Mouse (Mus musculus): ENCODE results near the gene Rin3. TPM values are rescaled to one million over a fixed set of nuclear protein-coding genes. Genes with fewer than 3 reads are reported as not detected.
A peak's percentile ranks its signal among the peaks of the same experiment; 100 is the strongest.

The Rin3 gene
- total RNA-seq, 2 experiments from 2014 or later, result 2.5 to 3.1 TPM

DNA sequence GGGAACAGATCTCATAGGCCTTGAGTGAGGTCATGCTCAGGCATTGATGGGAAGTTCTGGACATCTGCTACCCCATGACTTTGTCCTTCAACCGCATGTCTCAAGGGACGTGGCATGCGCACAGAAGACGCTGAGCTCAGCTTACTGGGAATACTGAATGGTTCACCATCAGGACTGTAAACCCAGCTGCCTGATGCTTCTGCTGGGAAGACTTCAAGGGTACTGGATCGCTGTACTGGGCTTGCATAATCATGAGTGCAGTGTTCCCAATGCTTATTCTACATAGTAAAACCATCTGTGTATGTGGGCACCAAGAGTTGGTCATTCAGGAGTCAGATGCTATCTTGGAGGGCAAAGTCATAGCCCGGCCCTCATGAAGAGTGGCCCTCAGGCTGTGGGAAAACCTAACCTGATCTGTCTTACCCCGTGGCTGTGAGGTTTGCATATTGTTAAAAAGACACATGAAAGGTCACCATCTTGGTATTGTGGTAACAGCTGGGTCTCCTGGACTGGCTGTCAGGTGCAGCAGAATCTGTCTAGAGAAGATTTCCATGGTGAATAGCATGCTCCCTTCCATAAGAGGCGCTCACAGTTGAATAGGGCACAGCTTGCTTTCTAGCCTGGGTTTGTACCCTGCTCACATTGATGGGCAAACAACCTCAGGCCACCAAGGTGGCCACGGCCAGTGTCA lies 83.4 kb downstream of the Rin3 start:
- no peak for DNase-seq (ENCODE audit: extremely low spot score in 1 of 2, low spot score in 1 of 2)

GRCm38 (mm10) chr12:102367075-102367474 lies 84.2 kb downstream of the Rin3 start:
- no peak for DNase-seq (ENCODE audit: extremely low spot score in 1 of 2, low spot score in 1 of 2)

DNA sequence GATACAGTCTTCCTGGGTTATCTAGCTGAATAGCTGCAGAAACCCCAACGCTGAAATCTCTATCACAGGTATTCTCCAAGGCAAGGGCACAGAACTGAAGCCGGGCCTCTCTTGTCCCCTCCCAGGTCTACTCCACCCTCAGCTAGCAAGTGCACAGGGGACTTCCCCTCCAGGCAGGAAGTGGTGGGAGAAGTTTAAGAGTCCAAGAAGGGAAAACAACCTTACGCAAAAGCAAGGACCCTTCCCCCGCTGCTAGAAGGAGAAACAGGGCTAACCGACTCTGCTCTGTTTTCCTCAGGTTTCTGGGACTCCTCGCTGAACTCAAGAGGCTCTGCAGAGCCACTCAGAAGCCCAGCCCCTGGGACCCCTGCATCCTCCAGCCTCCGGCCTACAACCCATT lies 85.2 kb downstream of the Rin3 start:
- no peak for DNase-seq (ENCODE audit: extremely low spot score in 1 of 2, low spot score in 1 of 2)

GRCm38 (mm10) chr12:102368556-102368955 lies 85.7 kb downstream of the Rin3 start:
- no peak for DNase-seq (ENCODE audit: extremely low spot score in 1 of 2, low spot score in 1 of 2)

DNA sequence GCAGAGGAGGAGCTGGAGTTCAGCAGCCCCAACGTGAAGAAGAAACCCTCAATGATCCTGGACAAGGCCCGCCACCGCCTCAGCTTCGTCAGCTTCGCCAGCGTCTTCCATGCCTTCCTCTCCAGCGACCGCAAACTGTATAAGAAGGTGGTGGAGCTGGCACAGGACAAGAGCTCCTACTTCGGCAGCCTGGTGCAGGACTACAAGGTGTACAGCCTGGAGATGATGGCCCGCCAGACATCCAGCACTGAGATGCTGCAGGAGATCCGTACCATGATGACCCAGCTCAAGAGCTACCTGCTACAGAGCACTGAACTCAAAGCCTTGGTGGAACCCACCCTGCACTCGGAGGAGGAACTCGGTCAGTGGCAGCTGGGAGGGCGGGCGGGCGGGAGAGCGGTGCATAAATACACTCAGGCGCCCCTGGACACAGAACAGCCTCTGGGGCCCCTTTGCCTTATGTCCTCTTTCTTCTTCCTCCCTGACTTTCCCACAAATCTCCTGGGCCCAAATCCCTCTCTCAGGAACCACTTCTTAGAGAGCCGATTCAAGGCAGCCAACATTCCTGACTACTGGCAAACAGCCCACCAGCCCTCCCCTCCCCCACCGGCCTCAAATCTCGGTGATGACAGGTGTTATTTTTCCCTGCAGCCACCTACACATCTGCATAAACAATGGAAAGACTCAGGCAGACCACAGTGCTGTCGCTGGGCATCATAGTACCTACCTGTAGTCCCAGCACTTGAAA lies 86.8 kb downstream of the Rin3 start:
- no peak for DNase-seq (ENCODE audit: extremely low spot score in 1 of 2, low spot score in 1 of 2)

GRCm38 (mm10) chr12:102370931-102371500 lies 88.2 kb downstream of the Rin3 start:
- DNase-seq (ENCODE audit: extremely low spot score in 1 of 2, low spot score in 1 of 2), result no peak

DNA sequence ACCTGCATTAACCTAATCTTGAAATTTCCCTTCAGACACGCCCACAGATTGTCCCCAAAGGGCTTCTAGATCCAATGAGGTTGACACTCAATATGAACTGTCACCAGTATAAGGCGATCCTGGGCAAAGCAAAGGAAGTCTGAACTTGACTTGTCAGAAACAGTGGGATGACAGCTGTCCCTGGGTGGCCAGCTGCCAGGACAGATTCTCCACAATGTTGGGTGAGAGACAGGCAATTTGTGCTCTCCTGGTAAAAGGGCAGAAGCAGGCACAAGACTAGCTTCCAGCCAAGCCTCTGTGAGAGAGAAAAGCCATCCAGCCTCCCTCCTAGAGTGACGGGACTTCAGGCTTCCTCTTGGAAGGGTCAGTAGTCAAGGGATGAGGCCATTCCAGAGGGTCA lies 89.5 kb downstream of the Rin3 start:
- no peak for DNase-seq (ENCODE audit: extremely low spot score in 1 of 2, low spot score in 1 of 2)

DNA sequence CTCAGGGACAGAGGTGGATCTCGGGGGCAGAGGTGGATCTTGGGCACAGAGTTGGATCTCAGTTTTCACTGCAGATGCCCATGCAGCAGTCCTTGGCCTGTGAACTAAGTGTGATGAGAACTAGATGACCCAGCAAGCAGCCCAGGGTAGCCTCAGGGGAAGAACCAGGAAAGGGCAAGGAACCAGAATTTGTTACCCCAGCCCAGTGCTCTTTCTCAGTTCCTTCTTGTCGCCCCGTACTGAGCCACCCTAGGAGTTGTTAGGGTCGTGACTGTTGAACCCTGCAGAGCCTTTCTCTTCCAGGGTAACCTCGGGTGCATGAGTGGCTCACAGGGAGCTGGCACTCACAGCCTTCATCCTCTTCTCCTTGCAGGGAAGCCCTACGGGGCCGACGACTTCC lies 99.3 kb downstream of the Rin3 start:
- DNase-seq (ENCODE audit: extremely low spot score in 1 of 2, low spot score in 1 of 2), result no peak

- DNase-seq (ENCODE audit: extremely low spot score in 1 of 2, low spot score in 1 of 2), result no peak
Observed at GRCm38 (mm10) chr12:102383288-102383687, 100.4 kb downstream of the Rin3 start.

GRCm38 (mm10) chr12:102384819-102385218 lies 102.0 kb downstream of the Rin3 start:
- DNase-seq (ENCODE audit: extremely low spot score in 1 of 2, low spot score in 1 of 2), result peak; percentile 44 to 67

GRCm38 (mm10) chr12:102387219-102387917 lies 104.5 kb downstream of the Rin3 start:
- DNase-seq (ENCODE audit: extremely low spot score in 1 of 2, low spot score in 1 of 2), result peak; percentile 88 to 98

DNA sequence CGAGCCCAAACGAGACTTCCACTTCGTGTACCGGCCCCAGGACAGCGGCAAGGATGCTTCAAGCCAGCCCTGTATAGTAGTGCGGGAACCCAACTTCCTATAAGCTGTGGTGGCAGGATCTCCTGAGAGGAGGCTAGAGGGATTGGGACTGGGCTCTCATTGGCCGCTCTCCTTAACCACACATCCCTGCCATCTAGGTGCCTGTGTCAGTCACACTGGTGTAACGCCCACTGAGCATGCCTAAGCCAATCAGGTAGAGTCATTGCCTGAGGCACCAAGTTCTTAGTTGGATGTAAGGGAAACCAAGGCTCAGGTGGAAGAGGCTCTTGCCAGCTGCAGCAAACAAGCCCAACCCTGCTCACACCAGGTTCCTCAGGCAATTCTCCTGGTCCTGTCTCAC lies 107.2 kb downstream of the Rin3 start:
- DNase-seq (ENCODE audit: extremely low spot score in 1 of 2, low spot score in 1 of 2), result no peak

DNA sequence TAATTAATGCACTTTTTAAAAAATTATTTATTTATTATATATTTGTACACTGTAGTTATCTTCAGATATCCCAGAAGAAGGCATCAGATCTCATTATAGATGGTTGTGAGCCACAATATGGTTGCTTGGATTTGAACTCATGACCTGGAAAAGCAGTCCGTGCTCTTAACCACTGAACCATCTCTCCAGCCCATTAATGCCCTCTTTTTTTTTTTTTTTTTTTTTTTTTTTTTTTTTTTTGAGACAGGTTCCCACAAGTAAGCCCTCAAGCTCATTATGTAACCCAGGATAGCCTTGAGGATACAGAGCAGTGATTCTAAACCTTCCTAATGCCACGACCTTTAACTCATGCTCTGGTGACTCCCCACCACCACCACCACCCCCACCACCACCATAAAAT lies 108.3 kb downstream of the Rin3 start:
- no peak for DNase-seq (ENCODE audit: extremely low spot score in 1 of 2, low spot score in 1 of 2)

- peak in 1 of 2 experiments; percentile 38 for DNase-seq (ENCODE audit: extremely low spot score in 1 of 2, low spot score in 1 of 2)
Observed at GRCm38 (mm10) chr12:102391982-102392381, 109.1 kb downstream of the Rin3 start.

- DNase-seq (ENCODE audit: extremely low spot score in 1 of 2, low spot score in 1 of 2), result no peak
Observed at GRCm38 (mm10) chr12:102394496-102394895, 111.6 kb downstream of the Rin3 start.

GRCm38 (mm10) chr12:102395537-102395936 lies 112.7 kb downstream of the Rin3 start:
- DNase-seq (ENCODE audit: extremely low spot score in 1 of 2, low spot score in 1 of 2), result no peak

GRCm38 (mm10) chr12:102395998-102396991 lies 113.4 kb downstream of the Rin3 start:
- DNase-seq (ENCODE audit: extremely low spot score in 1 of 2, low spot score in 1 of 2), result no peak

GRCm38 (mm10) chr12:102398588-102398987 lies 115.7 kb downstream of the Rin3 start:
- DNase-seq (ENCODE audit: extremely low spot score in 1 of 2, low spot score in 1 of 2), result no peak

GRCm38 (mm10) chr12:102413171-102413570 lies 130.3 kb downstream of the Rin3 start:
- DNase-seq (ENCODE audit: extremely low spot score in 1 of 2, low spot score in 1 of 2), result no peak

GRCm38 (mm10) chr12:102414686-102415085 lies 131.8 kb downstream of the Rin3 start:
- no peak for DNase-seq (ENCODE audit: extremely low spot score in 1 of 2, low spot score in 1 of 2)

Measured in layer of hippocampus, postnatal 25 days (tissue).